Mouse (Mus musculus) liver, embryonic 11.5 days (tissue): ENCODE results near the gene Mrps14. TPM values are rescaled to one million over a fixed set of nuclear protein-coding genes. Genes with fewer than 3 reads are reported as not detected.
A peak's percentile ranks its signal among the peaks of the same experiment; 100 is the strongest.

Experiments
- ATAC-seq: fragments of 200-750 bp; cut with Nextera tagmentation; replicated peaks from 2 replicates; pipeline ENCODE4 v1.8.0; 2017; ENCODE audit warnings: moderate number of reproducible peaks, mild to moderate bottlenecking, moderate TSS enrichment, moderate library complexity; ENCODE audit not compliant: low FRiP score
- DNase-seq: peaks from one replicate; pipeline ENCODE4 v3.0.0-alpha.2; 2017; ENCODE audit warnings: low spot score
- H3K27ac ChIP-seq: fragments of 300-500 bp; sonication (generic); 2 replicates; pipeline ENCODE4 v1.5.1; 2014; ENCODE audit warnings: mild to moderate bottlenecking, low read depth, low read length, control low read depth
- H3K27me3 ChIP-seq: fragments of 300-500 bp; sonication (generic); replicated peaks from 2 replicates; pipeline ENCODE4 v1.6.1; 2014; ENCODE audit warnings: low read length, mixed read lengths; ENCODE audit not compliant: control insufficient read depth, insufficient read depth
- H3K36me3 ChIP-seq: fragments of 300-500 bp; sonication (generic); 2 replicates; pipeline ENCODE4 v1.6.1; 2014; ENCODE audit warnings: mild to moderate bottlenecking, low read length, moderate library complexity, mixed read lengths; ENCODE audit not compliant: control insufficient read depth, insufficient read depth
- H3K4me1 ChIP-seq: fragments of 300-500 bp; sonication (generic); replicated peaks from 2 replicates; pipeline ENCODE4 v1.6.1; 2014; ENCODE audit warnings: low read length, mixed read lengths; ENCODE audit not compliant: control insufficient read depth, insufficient read depth
- H3K4me2 ChIP-seq: fragments of 300-500 bp; sonication (generic); 2 replicates; pipeline ENCODE4 v1.6.1; 2014; ENCODE audit warnings: mild to moderate bottlenecking, control low read depth, moderate library complexity
- H3K4me3 ChIP-seq: fragments of 300-500 bp; sonication (generic); 2 replicates; pipeline ENCODE4 v1.5.1; 2014; ENCODE audit warnings: low read depth, low read length, control low read depth
- H3K9ac ChIP-seq: fragments of 300-500 bp; sonication (generic); 2 replicates; pipeline ENCODE4 v1.6.1; 2014; ENCODE audit warnings: low read depth, low read length, control low read depth
- H3K9me3 ChIP-seq: fragments of 300-500 bp; sonication (generic); 2 replicates; pipeline ENCODE4 v1.6.1; 2016; ENCODE audit warnings: low read length, inconsistent platforms, mixed read lengths; ENCODE audit not compliant: control insufficient read depth
- WGBS: fragments of 180-500 bp; shearing (Covaris S2); extraction: QIAGEN DNeasy Blood & Tissue Kit; methylation state at CpG from one replicate; pipeline ENCODE4 v1.1.7; 2014; 5-methylcytosine and 5-hydroxymethylcytosine counted together
- polyA plus RNA-seq: library from polyadenylated mRNA; unstranded; fragments of >200 nt; fragmentation: Nextera tagmentation; extraction: Ambion mirVana; gene quantifications from 2 replicates; pipeline ENCODE4 v1.2.1, GENCODE M21; 2014

Mrps14 gene
- polyA plus RNA-seq, 1 experiment from 2014 or later: 308 TPM

GRCm38 (mm10) chr1:160212703-160213669 lies 18.0 kb downstream of the Mrps14 start, which contains the start of gene Cacybp:
Gene Cacybp (minus strand): TSS chr1:160212875.
- Histone ChIP-seq H3K27ac (peak within 1 kb of the TSS; percentile 94), H3K4me3 (peak within 1 kb of the TSS; percentile 88), H3K9me3 (no peaks in the 10 kb centered on the region), H3K9ac (peak within 1 kb of the TSS; percentile 92), H3K4me2 (peak within 1 kb of the TSS; percentile 83), H3K27me3 (no peaks in the 10 kb centered on the region), H3K4me1 (peaks cover 5% of the 10 kb centered on the region; the same call in 1 of the 2 replicates), H3K36me3 (no peaks in the 10 kb centered on the region; the same call in 1 of the 2 replicates)
- ATAC-seq: peak; percentile 98
- under 1% methylated on average over 75 of the region's 76 CpGs for WGBS
- DNase-seq: peak; percentile 100

GRCm38 (mm10) chr1:160214171-160214570 lies 19.2 kb downstream of the Mrps14 start:
- ATAC-seq: no peak
- peak overlapping the region; percentile 83 for H3K4me2 ChIP-seq

GRCm38 (mm10) chr1:160217898-160218297 lies 22.9 kb downstream of the Mrps14 start:
- WGBS: 80% methylated on average over 3 of the region's 3 CpGs
- no peak overlapping the region for H3K4me3 ChIP-seq
- no peaks in the 10 kb centered on the region for H3K36me3 ChIP-seq
- ATAC-seq (no peak), DNase-seq (no peak)
- H3K4me2 ChIP-seq: no peak overlapping the region
- no peak overlapping the region for H3K9ac ChIP-seq
- H3K4me1 ChIP-seq: no peaks in the 10 kb centered on the region
- H3K27ac ChIP-seq: no peak overlapping the region
- H3K9me3 ChIP-seq: no peaks in the 10 kb centered on the region
- H3K27me3 ChIP-seq: no peaks in the 10 kb centered on the region

More at GRCm38 (mm10) chr1:160214171-160214570, 19.2 kb downstream of the Mrps14 start:
- H3K9me3 ChIP-seq: no peaks in the 10 kb centered on the region
- H3K9ac ChIP-seq: no peak overlapping the region
- no peak overlapping the region for H3K27ac ChIP-seq
- peaks cover 5% of the 10 kb centered on the region; the same call in 1 of the 2 replicates for H3K4me1 ChIP-seq
- peak overlapping the region; percentile 88 for H3K4me3 ChIP-seq
- no peaks in the 10 kb centered on the region for H3K27me3 ChIP-seq
- WGBS: 91% methylated on average over 7 of the region's 7 CpGs
- DNase-seq: no peak
- no peaks in the 10 kb centered on the region for H3K36me3 ChIP-seq

- no peak overlapping the region for H3K4me3 ChIP-seq
- H3K27ac ChIP-seq: no peak overlapping the region
- H3K27me3 ChIP-seq: no peaks in the 10 kb centered on the region
- H3K4me1 ChIP-seq: no peaks in the 10 kb centered on the region
- no peaks in the 10 kb centered on the region for H3K36me3 ChIP-seq
- no peak for DNase-seq
- no peaks in the 10 kb centered on the region for H3K9me3 ChIP-seq
- ATAC-seq: no peak
- H3K9ac ChIP-seq: no peak overlapping the region
- WGBS: 68% methylated on average over 2 of the region's 2 CpGs
- no peak overlapping the region for H3K4me2 ChIP-seq
These were observed 29.1 kb downstream of the Mrps14 start for GRCm38 (mm10) chr1:160224093-160224492.

GRCm38 (mm10) chr1:160227196-160227595 lies 32.2 kb downstream of the Mrps14 start:
- Histone ChIP-seq H3K4me3 (no peak overlapping the region), H3K4me1 (no peaks in the 10 kb centered on the region), H3K27me3 (no peaks in the 10 kb centered on the region), H3K27ac (no peak overlapping the region), H3K9ac (no peak overlapping the region), H3K36me3 (no peaks in the 10 kb centered on the region), H3K9me3 (no peaks in the 10 kb centered on the region), H3K4me2 (no peak overlapping the region)
- DNase-seq (no peak), ATAC-seq (no peak)
- WGBS: 76% methylated on average over 4 of the region's 4 CpGs

GRCm38 (mm10) chr1:160227850-160228249 lies 32.8 kb downstream of the Mrps14 start:
- DNase-seq (no peak), ATAC-seq (no peak)
- H3K4me3 ChIP-seq: no peak overlapping the region
- no peak overlapping the region for H3K4me2 ChIP-seq
- H3K9me3 ChIP-seq: no peaks in the 10 kb centered on the region
- H3K4me1 ChIP-seq: no peaks in the 10 kb centered on the region
- H3K9ac ChIP-seq: no peak overlapping the region
- no peaks in the 10 kb centered on the region for H3K36me3 ChIP-seq
- no peak overlapping the region for H3K27ac ChIP-seq
- H3K27me3 ChIP-seq: no peaks in the 10 kb centered on the region

GRCm38 (mm10) chr1:160231013-160231412 lies 36.0 kb downstream of the Mrps14 start:
- H3K4me3 ChIP-seq: no peak overlapping the region
- no peak overlapping the region for H3K9ac ChIP-seq
- ATAC-seq (no peak), DNase-seq (no peak)
- H3K27ac ChIP-seq: no peak overlapping the region
- H3K9me3 ChIP-seq: no peaks in the 10 kb centered on the region
- no peak overlapping the region for H3K4me2 ChIP-seq
- H3K4me1 ChIP-seq: no peaks in the 10 kb centered on the region
- 58% methylated on average over 4 of the region's 4 CpGs for WGBS
- no peaks in the 10 kb centered on the region for H3K27me3 ChIP-seq
- no peaks in the 10 kb centered on the region for H3K36me3 ChIP-seq

- no peak overlapping the region for H3K9ac ChIP-seq
- ATAC-seq (no peak), DNase-seq (no peak)
- H3K36me3 ChIP-seq: no peaks in the 10 kb centered on the region
- H3K4me1 ChIP-seq: no peaks in the 10 kb centered on the region
- H3K27ac ChIP-seq: no peak overlapping the region
- no peaks in the 10 kb centered on the region for H3K27me3 ChIP-seq
- no peak overlapping the region for H3K4me2 ChIP-seq
- WGBS: 94% methylated on average over 3 of the region's 3 CpGs
- no peak overlapping the region for H3K4me3 ChIP-seq
- H3K9me3 ChIP-seq: no peaks in the 10 kb centered on the region
These were observed 37.1 kb downstream of the Mrps14 start for GRCm38 (mm10) chr1:160232113-160232512.

GRCm38 (mm10) chr1:160233921-160234320 lies 38.9 kb downstream of the Mrps14 start:
- H3K4me2 ChIP-seq: no peak overlapping the region
- no peaks in the 10 kb centered on the region for H3K4me1 ChIP-seq
- ATAC-seq (no peak), DNase-seq (no peak)
- no peaks in the 10 kb centered on the region for H3K9me3 ChIP-seq
- no peak overlapping the region for H3K4me3 ChIP-seq
- no peak overlapping the region for H3K27ac ChIP-seq
- no peak overlapping the region for H3K9ac ChIP-seq
- H3K36me3 ChIP-seq: no peaks in the 10 kb centered on the region
- H3K27me3 ChIP-seq: no peaks in the 10 kb centered on the region
